Mouse (Mus musculus) midbrain, embryonic 13.5 days (tissue): ENCODE measurements around the gene Fndc3b. TPM values are rescaled to one million over a fixed set of nuclear protein-coding genes. Genes with fewer than 3 reads are reported as not detected.

ENCODE experiments used
- ATAC-seq: fragments of 200-750 bp; cut with Nextera tagmentation; 2 replicates; pipeline ENCODE4 v1.8.0; 2017; ENCODE audit warnings: mild to moderate bottlenecking, moderate TSS enrichment, moderate library complexity
- H3K27ac ChIP-seq: fragments of 300-500 bp; sonication (generic); 2 replicates; pipeline ENCODE4 v1.5.1; 2015; ENCODE audit warnings: inconsistent platforms, mild to moderate bottlenecking, moderate library complexity
- H3K27me3 ChIP-seq: fragments of 300-500 bp; sonication (generic); 2 replicates; pipeline ENCODE4 v1.6.1; 2015; ENCODE audit warnings: mild to moderate bottlenecking, inconsistent platforms
- H3K36me3 ChIP-seq: fragments of 300-500 bp; sonication (generic); 2 replicates; pipeline ENCODE4 v1.6.1; 2015; ENCODE audit warnings: mild to moderate bottlenecking, inconsistent platforms
- H3K4me1 ChIP-seq: fragments of 300-500 bp; sonication (generic); replicated peaks from 2 replicates; pipeline ENCODE4 v1.6.1; 2015; ENCODE audit warnings: inconsistent platforms
- H3K4me2 ChIP-seq: fragments of 300-500 bp; sonication (generic); replicated peaks from 2 replicates; pipeline ENCODE4 v1.6.1; 2015; ENCODE audit warnings: moderate library complexity, mild to moderate bottlenecking, inconsistent platforms
- H3K4me3 ChIP-seq: fragments of 300-500 bp; sonication (generic); replicated peaks from 2 replicates; pipeline ENCODE4 v1.5.1; 2015; ENCODE audit warnings: mild to moderate bottlenecking, inconsistent platforms
- H3K9ac ChIP-seq: fragments of 300-500 bp; sonication (generic); replicated peaks from 2 replicates; pipeline ENCODE4 v1.6.1; 2015; ENCODE audit warnings: mild to moderate bottlenecking, inconsistent platforms
- H3K9me3 ChIP-seq: fragments of 300-500 bp; sonication (generic); 2 replicates; pipeline ENCODE4 v1.6.1; 2016; ENCODE audit warnings: mild to moderate bottlenecking, inconsistent platforms
- WGBS: fragments of 180-500 bp; shearing (Covaris S2); methylation state at CpG from one replicate; pipeline ENCODE4 v1.1.7; 2015; 5-methylcytosine and 5-hydroxymethylcytosine counted together
- polyA plus RNA-seq: library from polyadenylated mRNA; unstranded; fragments of >200 nt; fragmentation: Nextera tagmentation; extraction: Ambion mirVana; gene quantifications from 2 replicates; pipeline ENCODE4 v1.2.1, GENCODE M21; 2015

Fndc3b gene
- polyA plus RNA-seq, 1 experiment from 2014 or later = 10.0 TPM

GRCm38 (mm10) chr3:27494698-27495097, 216.4 kb downstream of the Fndc3b start:
- peaks cover 7% of the 10 kb centered on the region for H3K4me1 ChIP-seq
- 63% methylated on average over 6 of the region's 6 CpGs for WGBS
- no peak overlapping the region for H3K9ac ChIP-seq
- H3K27ac ChIP-seq = no peak overlapping the region
- H3K9me3 ChIP-seq = 0 out of 2 replicates have a peak, but pooled peaks cover under 1% of the 10 kb centered on the region
- H3K4me3 ChIP-seq = no peak overlapping the region
- H3K27me3 ChIP-seq = no peaks in the 10 kb centered on the region
- ATAC-seq = no peak
- H3K36me3 ChIP-seq = peaks cover 8% of the 10 kb centered on the region; the same call in 1 of the 2 replicates
- no peak overlapping the region for H3K4me2 ChIP-seq

- Histone ChIP-seq H3K4me1 (peaks cover 7% of the 10 kb centered on the region), H3K9me3 (no peaks in the 10 kb centered on the region), H3K4me2 (no peak overlapping the region), H3K9ac (no peak overlapping the region), H3K27ac (no peak overlapping the region), H3K4me3 (no peak overlapping the region), H3K36me3 (peaks cover 8% of the 10 kb centered on the region; the same call in 1 of the 2 replicates), H3K27me3 (no peaks in the 10 kb centered on the region)
- no peak for ATAC-seq
- 90% methylated on average over 8 of the region's 8 CpGs for WGBS
Observed at GRCm38 (mm10) chr3:27494066-27494465, 217.0 kb downstream of the Fndc3b start.

GRCm38 (mm10) chr3:27491821-27492220, 219.3 kb downstream of the Fndc3b start:
- H3K27me3 ChIP-seq = no peaks in the 10 kb centered on the region
- WGBS = 88% methylated on average over 6 of the region's 6 CpGs
- no peak overlapping the region for H3K4me2 ChIP-seq
- no peak overlapping the region for H3K9ac ChIP-seq
- H3K9me3 ChIP-seq = no peaks in the 10 kb centered on the region
- peaks cover 9% of the 10 kb centered on the region for H3K4me1 ChIP-seq
- no peak overlapping the region for H3K4me3 ChIP-seq
- no peak for ATAC-seq
- no peaks in the 10 kb centered on the region for H3K36me3 ChIP-seq
- no peak overlapping the region for H3K27ac ChIP-seq

GRCm38 (mm10) chr3:27491367-27491766, 219.7 kb downstream of the Fndc3b start:
- H3K27ac ChIP-seq = no peak overlapping the region
- peaks cover 9% of the 10 kb centered on the region for H3K4me1 ChIP-seq
- no peak overlapping the region for H3K9ac ChIP-seq
- no peaks in the 10 kb centered on the region for H3K9me3 ChIP-seq
- ATAC-seq = no peak
- no peaks in the 10 kb centered on the region for H3K36me3 ChIP-seq
- H3K4me3 ChIP-seq = no peak overlapping the region
- 96% methylated on average over 8 of the region's 8 CpGs for WGBS
- no peak overlapping the region for H3K4me2 ChIP-seq
- no peaks in the 10 kb centered on the region for H3K27me3 ChIP-seq

- H3K27ac ChIP-seq = no peak overlapping the region
- H3K36me3 ChIP-seq = no peaks in the 10 kb centered on the region
- WGBS = 92% methylated on average over 9 of the region's 9 CpGs
- H3K4me2 ChIP-seq = no peak overlapping the region
- no peak overlapping the region for H3K4me3 ChIP-seq
- no peaks in the 10 kb centered on the region for H3K9me3 ChIP-seq
- H3K9ac ChIP-seq = no peak overlapping the region
- no peaks in the 10 kb centered on the region for H3K27me3 ChIP-seq
- no peak for ATAC-seq
- peaks cover 9% of the 10 kb centered on the region for H3K4me1 ChIP-seq
Observed at GRCm38 (mm10) chr3:27490891-27491290, 220.2 kb downstream of the Fndc3b start.

- H3K9me3 ChIP-seq = no peaks in the 10 kb centered on the region
- no peak for ATAC-seq
- 0 out of 2 replicates have a peak, but pooled peaks cover 2% of the 10 kb centered on the region for H3K4me1 ChIP-seq
- H3K27me3 ChIP-seq = no peaks in the 10 kb centered on the region
- no peak overlapping the region for H3K27ac ChIP-seq
- 80% methylated on average over 6 of the region's 6 CpGs for WGBS
- no peak overlapping the region for H3K4me2 ChIP-seq
- no peak overlapping the region for H3K9ac ChIP-seq
- H3K36me3 ChIP-seq = no peaks in the 10 kb centered on the region
- H3K4me3 ChIP-seq = no peak overlapping the region
Observed at GRCm38 (mm10) chr3:27489550-27489949, 221.6 kb downstream of the Fndc3b start.

GRCm38 (mm10) chr3:27485141-27485540, 226.0 kb downstream of the Fndc3b start:
- no peaks in the 10 kb centered on the region for H3K36me3 ChIP-seq
- no peak overlapping the region for H3K4me2 ChIP-seq
- 0 out of 2 replicates have a peak, but pooled peaks cover 2% of the 10 kb centered on the region for H3K4me1 ChIP-seq
- no peaks in the 10 kb centered on the region for H3K9me3 ChIP-seq
- H3K4me3 ChIP-seq = no peak overlapping the region
- H3K27ac ChIP-seq = no peak overlapping the region
- 91% methylated on average over 4 of the region's 4 CpGs for WGBS
- H3K27me3 ChIP-seq = no peaks in the 10 kb centered on the region
- H3K9ac ChIP-seq = no peak overlapping the region
- ATAC-seq = no peak

- no peak overlapping the region for H3K4me2 ChIP-seq
- 0 out of 2 replicates have a peak, but pooled peaks cover 2% of the 10 kb centered on the region for H3K4me1 ChIP-seq
- H3K27me3 ChIP-seq = no peaks in the 10 kb centered on the region
- ATAC-seq = 0 out of 2 replicates have a peak, but pooled peaks have one; percentile 24
- no peak overlapping the region for H3K9ac ChIP-seq
- H3K4me3 ChIP-seq = no peak overlapping the region
- WGBS = 74% methylated on average over 3 of the region's 3 CpGs
- no peak overlapping the region for H3K27ac ChIP-seq
- H3K36me3 ChIP-seq = no peaks in the 10 kb centered on the region
- no peaks in the 10 kb centered on the region for H3K9me3 ChIP-seq
Observed at GRCm38 (mm10) chr3:27484698-27485097, 226.4 kb downstream of the Fndc3b start.

GRCm38 (mm10) chr3:27483762-27484161, 227.3 kb downstream of the Fndc3b start:
- H3K36me3 ChIP-seq = no peaks in the 10 kb centered on the region
- no peaks in the 10 kb centered on the region for H3K27me3 ChIP-seq
- no peak for ATAC-seq
- H3K4me3 ChIP-seq = no peak overlapping the region
- H3K4me1 ChIP-seq = 0 out of 2 replicates have a peak, but pooled peaks cover 2% of the 10 kb centered on the region
- 90% methylated on average over 10 of the region's 10 CpGs for WGBS
- H3K27ac ChIP-seq = no peak overlapping the region
- no peaks in the 10 kb centered on the region for H3K9me3 ChIP-seq
- no peak overlapping the region for H3K4me2 ChIP-seq
- no peak overlapping the region for H3K9ac ChIP-seq

GRCm38 (mm10) chr3:27483321-27483720, 227.8 kb downstream of the Fndc3b start:
- Histone ChIP-seq H3K27me3 (no peaks in the 10 kb centered on the region), H3K4me2 (no peak overlapping the region), H3K9me3 (no peaks in the 10 kb centered on the region), H3K36me3 (no peaks in the 10 kb centered on the region), H3K4me1 (0 out of 2 replicates have a peak, but pooled peaks cover 2% of the 10 kb centered on the region), H3K9ac (no peak overlapping the region), H3K27ac (no peak overlapping the region), H3K4me3 (no peak overlapping the region)
- WGBS = 92% methylated on average over 3 of the region's 3 CpGs
- no peak for ATAC-seq

GRCm38 (mm10) chr3:27481738-27482137, 229.4 kb downstream of the Fndc3b start:
- H3K9me3 ChIP-seq = no peaks in the 10 kb centered on the region

GRCm38 (mm10) chr3:27479378-27479777, 231.7 kb downstream of the Fndc3b start:
- ATAC-seq = no peak
- WGBS = 95% methylated on average over 2 of the region's 2 CpGs

More at GRCm38 (mm10) chr3:27481738-27482137, 229.4 kb downstream of the Fndc3b start:
- Histone ChIP-seq H3K4me2 (no peak overlapping the region), H3K27me3 (no peaks in the 10 kb centered on the region), H3K4me1 (no peaks in the 10 kb centered on the region), H3K4me3 (no peak overlapping the region), H3K36me3 (no peaks in the 10 kb centered on the region), H3K9ac (no peak overlapping the region), H3K27ac (no peak overlapping the region)
- no peak for ATAC-seq
- WGBS = 94% methylated on average over 5 of the region's 5 CpGs

GRCm38 (mm10) chr3:27478563-27479156, 232.4 kb downstream of the Fndc3b start:
- Histone ChIP-seq H3K9ac (no peak overlapping the region), H3K27ac (no peak overlapping the region), H3K4me3 (no peak overlapping the region), H3K9me3 (no peaks in the 10 kb centered on the region), H3K4me2 (no peak overlapping the region), H3K4me1 (no peaks in the 10 kb centered on the region), H3K27me3 (no peaks in the 10 kb centered on the region), H3K36me3 (0 out of 2 replicates have a peak, but pooled peaks cover 3% of the 10 kb centered on the region)
- WGBS = 88% methylated on average over 16 of the region's 16 CpGs
- ATAC-seq = no peak

More at GRCm38 (mm10) chr3:27479378-27479777, 231.7 kb downstream of the Fndc3b start:
- H3K9me3 ChIP-seq = no peaks in the 10 kb centered on the region
- no peak overlapping the region for H3K4me3 ChIP-seq
- H3K27me3 ChIP-seq = no peaks in the 10 kb centered on the region
- no peaks in the 10 kb centered on the region for H3K36me3 ChIP-seq
- no peak overlapping the region for H3K9ac ChIP-seq
- H3K4me1 ChIP-seq = no peaks in the 10 kb centered on the region
- no peak overlapping the region for H3K27ac ChIP-seq
- H3K4me2 ChIP-seq = no peak overlapping the region
